Mouse (Mus musculus) left cerebral cortex, postnatal 4 days (tissue): Measurements from ENCODE around the gene Tmem200b. TPM values are rescaled to one million over a fixed set of nuclear protein-coding genes. Genes with fewer than 3 reads are reported as not detected.

Experiments
- DNase-seq: peaks from one replicate; pipeline ENCODE4 v3.0.0-alpha.2; 2022
- intact Hi-C: fragments of 180-260 bp; cut with DNase I; formaldehyde crosslinking; loops from one replicate; pipeline ENCODE4 v1.15.1; 2025
- total RNA-seq, 2 experiments: library from RNA; stranded (reverse); gene quantifications; 2 replicates each; pipeline ENCODE4 v1.2.3; 2021

Gene Tmem200b
- total RNA-seq, 2 experiments from 2014 or later: 1.2 to 1.6 TPM

GRCm38 (mm10) chr4:131910237-131910994 is 11.2 kb upstream of the Tmem200b start:
- no peak for DNase-seq
- intact Hi-C loops: no loop called here

- no peak for DNase-seq
- intact Hi-C loops: no loop called here
Measured at GRCm38 (mm10) chr4:131911521-131911920, 10.1 kb upstream of the Tmem200b start.

GRCm38 (mm10) chr4:131913526-131913925 is 8.0 kb upstream of the Tmem200b start:
- intact Hi-C loops: no loop called here
- no peak for DNase-seq

GRCm38 (mm10) chr4:131914046-131914643 is 7.4 kb upstream of the Tmem200b start:
- DNase-seq: no peak
- intact Hi-C loops: no loop called here

GRCm38 (mm10) chr4:131914891-131915469 is 6.6 kb upstream of the Tmem200b start:
- no peak for DNase-seq
- intact Hi-C loops: no loop called here

- intact Hi-C loops: no loop called here
- DNase-seq: no peak
Measured at GRCm38 (mm10) chr4:131915821-131916328, 5.7 kb upstream of the Tmem200b start.

- intact Hi-C loops: no loop called here
- peak; percentile 69 for DNase-seq
Measured at GRCm38 (mm10) chr4:131916425-131916824, 5.1 kb upstream of the Tmem200b start.

GRCm38 (mm10) chr4:131917010-131917555 is 4.5 kb upstream of the Tmem200b start:
- DNase-seq: no peak
- intact Hi-C loops: no loop called here

GRCm38 (mm10) chr4:131918026-131918533 is 3.5 kb upstream of the Tmem200b start:
- intact Hi-C loops: no loop called here
- DNase-seq: no peak

GRCm38 (mm10) chr4:131918711-131919500 is 2.7 kb upstream of the Tmem200b start:
- intact Hi-C loops: no loop called here

GRCm38 (mm10) chr4:131919506-131920140 is 1.9 kb upstream of the Tmem200b start:
- intact Hi-C loops: no loop called here
- DNase-seq: no peak

More at GRCm38 (mm10) chr4:131918711-131919500, 2.7 kb upstream of the Tmem200b start:
- DNase-seq: no peak

GRCm38 (mm10) chr4:131920141-131920594 is 1.4 kb upstream of the Tmem200b start:
- intact Hi-C loops: no loop called here
- no peak for DNase-seq

GRCm38 (mm10) chr4:131920595-131921351 is 798 bp upstream of the Tmem200b start:
- no peak for DNase-seq
- intact Hi-C loops: no loop called here

GRCm38 (mm10) chr4:131922404-131922803 is 833 bp downstream of the Tmem200b start:
- intact Hi-C loops: no loop called here
- DNase-seq: no peak

- DNase-seq: no peak
- intact Hi-C loops: no loop called here
Measured at GRCm38 (mm10) chr4:131924096-131924810, 2.7 kb downstream of the Tmem200b start.

- DNase-seq: no peak
- intact Hi-C loops: no loop called here
Measured at GRCm38 (mm10) chr4:131929146-131929545, 7.6 kb downstream of the Tmem200b start.

GRCm38 (mm10) chr4:131939459-131939858 is 17.9 kb downstream of the Tmem200b start:
- no peak for DNase-seq
- intact Hi-C loops: no loop called here

GRCm38 (mm10) chr4:131940846-131941245 is 19.3 kb downstream of the Tmem200b start:
- DNase-seq: no peak
- intact Hi-C loops: no loop called here
